In the genomic region with DNA sequence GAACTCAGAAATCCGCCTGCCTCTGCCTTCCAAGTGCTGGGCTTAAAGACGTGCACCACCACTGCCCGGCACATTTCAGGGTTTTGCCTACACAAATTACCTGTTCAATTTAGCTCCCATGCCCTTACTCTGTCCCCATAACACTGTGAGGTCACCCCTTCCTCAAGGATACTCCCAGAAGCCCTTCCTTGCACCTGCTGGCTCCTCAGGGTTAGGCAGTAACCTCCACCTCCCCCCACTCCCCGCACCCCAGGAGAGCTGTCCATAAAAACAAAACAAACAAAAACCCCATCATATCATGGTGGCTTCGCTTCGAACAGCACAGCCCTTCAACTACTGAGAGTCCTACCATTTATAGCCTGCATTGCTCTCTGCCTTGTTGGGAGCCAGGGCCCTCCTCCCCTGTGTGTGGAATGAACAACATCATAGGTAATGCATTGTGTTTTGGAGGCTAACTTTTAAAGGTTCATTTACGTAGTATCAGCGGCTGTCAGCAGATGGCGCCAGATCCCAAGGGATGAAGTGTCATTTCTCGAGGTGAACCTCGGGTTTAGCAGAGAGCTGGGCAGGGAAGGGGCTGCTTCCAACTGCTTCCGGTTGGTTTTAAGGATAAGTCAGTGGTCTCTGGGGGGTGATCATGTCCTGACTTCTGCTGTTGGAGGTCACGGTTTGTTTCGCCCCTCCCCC, we compare ENCODE assay signal across 8 mouse cellular contexts. TPM values are rescaled to one million over a fixed set of nuclear protein-coding genes. Genes with fewer than 3 reads are reported as not detected.
DNase-seq lines count a peak whose midpoint lies in the region; ATAC-seq and TF ChIP-seq lines count a peak whose summit lies in the region.

No protein-coding gene starts in this region.

- H3K27me3 ChIP-seq in CH12.LX (replicated peaks) = no peaks in the 10 kb centered on the region
- peaks cover 13% of the 10 kb centered on the region; the same call in 1 of the 2 replicates for H3K27me3 ChIP-seq in heart, embryonic 13.5 days (replicated peaks)
- no peaks in the 10 kb centered on the region for H3K27me3 ChIP-seq in kidney, postnatal 0 days (ENCODE audit: insufficient read depth, low read length)
- no peaks in the 10 kb centered on the region; the same call in 1 of the 2 replicates for H3K27me3 ChIP-seq in liver, embryonic 15.5 days
- no peaks in the 10 kb centered on the region for H3K27me3 ChIP-seq in neural tube, embryonic 12.5 days (replicated peaks)
- no peaks in the 10 kb centered on the region for H3K27me3 ChIP-seq in testis, adult 2 months (ENCODE audit: control insufficient read depth, insufficient read depth, low read length)

- in situ Hi-C loops in CH12.LX (cut with MboI; ENCODE audit: low pct_ligation_motif_present, low pct_unique_long_range_greater_than_20kb, low sequenced_read_pairs) = no loop called here

- no peak for TF ChIP-seq EP300 in CH12.LX (IDR thresholded peaks at IDR 0.05; ENCODE audit: low read length)

- no peak overlapping the region for H3K9ac ChIP-seq in CH12.LX (ENCODE audit: insufficient read depth, low read depth)
- no peak overlapping the region for H3K9ac ChIP-seq in heart, embryonic 13.5 days
- no peak overlapping the region for H3K9ac ChIP-seq in kidney, postnatal 0 days (ENCODE audit: low read depth, low read length)
- 0 out of 2 replicates have a peak overlapping the region, but pooled peaks have one; percentile 2 for H3K9ac ChIP-seq in liver, embryonic 15.5 days
- H3K9ac ChIP-seq in neural tube, embryonic 12.5 days = no peak overlapping the region

- H3K36me3 ChIP-seq in CH12.LX (replicated peaks in 1 of 2; ENCODE audit: control insufficient read depth in 1 of 2, insufficient read depth in 1 of 2, low read length in 1 of 2) = no peaks in the 10 kb centered on the region
- no peaks in the 10 kb centered on the region for H3K36me3 ChIP-seq in heart, embryonic 13.5 days
- no peaks in the 10 kb centered on the region for H3K36me3 ChIP-seq in kidney, postnatal 0 days (ENCODE audit: insufficient read depth, low read length)
- H3K36me3 ChIP-seq in liver, embryonic 15.5 days (replicated peaks) = no peaks in the 10 kb centered on the region
- H3K36me3 ChIP-seq in neural tube, embryonic 12.5 days = no peaks in the 10 kb centered on the region
- no peaks in the 10 kb centered on the region for H3K36me3 ChIP-seq in testis, adult 2 months (ENCODE audit: control insufficient read depth, insufficient read depth, low read length)

- dilution Hi-C loops in CH12.LX (cut with MboI; ENCODE audit: extremely low pct_ligation_motif_present, extremely low pct_unique_long_range_greater_than_20kb, low sequenced_read_pairs) = no loop called here

- no peak overlapping the region for H3K27ac ChIP-seq in CH12.LX (ENCODE audit: insufficient read depth, low read depth)
- H3K27ac ChIP-seq in heart, embryonic 13.5 days (replicated peaks) = no peak overlapping the region
- H3K27ac ChIP-seq in kidney, postnatal 0 days = no peak overlapping the region
- H3K27ac ChIP-seq in liver, embryonic 15.5 days (replicated peaks) = no peak overlapping the region
- no peak overlapping the region for H3K27ac ChIP-seq in neural tube, embryonic 12.5 days
- H3K27ac ChIP-seq in testis, adult 2 months (ENCODE audit: control insufficient read depth, insufficient read depth, low read depth, low read length) = no peak overlapping the region

- no peaks in the 10 kb centered on the region for H3K9me3 ChIP-seq in CH12.LX (replicated peaks; ENCODE audit: low read length)
- no peaks in the 10 kb centered on the region for H3K9me3 ChIP-seq in heart, embryonic 13.5 days
- H3K9me3 ChIP-seq in kidney, postnatal 0 days (replicated peaks; ENCODE audit: low read length) = no peaks in the 10 kb centered on the region
- no peaks in the 10 kb centered on the region for H3K9me3 ChIP-seq in liver, embryonic 15.5 days (replicated peaks)
- no peaks in the 10 kb centered on the region for H3K9me3 ChIP-seq in neural tube, embryonic 12.5 days

- TF ChIP-seq CTCF in CH12.LX (conservative IDR thresholded peaks at IDR 0.05 in 1 of 2, IDR thresholded peaks at IDR 0.05 in 1 of 2; ENCODE audit: low read depth in 2 of 2, low read length in 2 of 2) = peak; percentile 65 to 93
- peak; percentile 91 for TF ChIP-seq CTCF in brain, embryonic 14.5 days (IDR thresholded peaks at IDR 0.05; ENCODE audit: borderline replicate concordance, extremely low read depth, insufficient read depth, insufficient read length)
- TF ChIP-seq CTCF in kidney, postnatal 0 days (IDR thresholded peaks at IDR 0.05; ENCODE audit: low read depth) = peak; percentile 97
- TF ChIP-seq CTCF in testis, adult 2 months (IDR thresholded peaks at IDR 0.05; ENCODE audit: control insufficient read depth, insufficient read depth, insufficient replicate concordance, low read depth, low read length) = peak; percentile 76; the same call in 1 of the 2 replicates

- peak; percentile 65 for ATAC-seq in erythroblast, adult 5-6 weeks (replicated peaks; ENCODE audit: low FRiP score, poor library complexity, severe bottlenecking)
- ATAC-seq in heart, embryonic 13.5 days (ENCODE audit: extremely low read depth, insufficient number of reproducible peaks, low FRiP score, low TSS enrichment) = no peak
- ATAC-seq in kidney, postnatal 0 days (replicated peaks; ENCODE audit: low FRiP score, low read depth) = peak; percentile 49; the same call in 1 of the 2 replicates
- no peak for ATAC-seq in liver, embryonic 15.5 days (ENCODE audit: insufficient read depth)
- no peak; the same call in 1 of the 2 replicates for ATAC-seq in neural tube, embryonic 12.5 days (ENCODE audit: low FRiP score, low read depth)

- TF ChIP-seq POLR2A in CH12.LX (IDR thresholded peaks at IDR 0.05; ENCODE audit: low read depth, low read length) = no peak
- TF ChIP-seq POLR2A in brain, embryonic 14.5 days (IDR thresholded peaks at IDR 0.05; ENCODE audit: borderline replicate concordance, extremely low read depth, insufficient read depth, insufficient read length, poor library complexity, severe bottlenecking) = no peak
- TF ChIP-seq POLR2A in testis, adult 2 months (IDR thresholded peaks at IDR 0.05; ENCODE audit: control insufficient read depth, low read depth, low read length) = no peak

- peaks cover 0 to 6% of the 10 kb centered on the region in 2 experiments; a peak in 2 of 4 replicates for H3K4me1 ChIP-seq in CH12.LX (ENCODE audit: control insufficient read depth in 1 of 2, insufficient read depth in 2 of 2)
- no peaks in the 10 kb centered on the region for H3K4me1 ChIP-seq in heart, embryonic 13.5 days
- 0 out of 2 replicates have a peak, but pooled peaks cover 5% of the 10 kb centered on the region for H3K4me1 ChIP-seq in kidney, postnatal 0 days (replicated peaks; ENCODE audit: insufficient read depth, low read length)
- H3K4me1 ChIP-seq in liver, embryonic 15.5 days (replicated peaks) = peaks cover 8% of the 10 kb centered on the region; the same call in 1 of the 2 replicates
- H3K4me1 ChIP-seq in neural tube, embryonic 12.5 days = no peaks in the 10 kb centered on the region
- H3K4me1 ChIP-seq in testis, adult 2 months (ENCODE audit: control insufficient read depth, insufficient read depth, low read length) = no peaks in the 10 kb centered on the region

- DNase-seq in CH12.LX (ENCODE audit: extremely low read depth) = peak; percentile 77
- peak; percentile 79 for DNase-seq in brain, embryonic 14.5 days (ENCODE audit: low read depth)
- peak; percentile 87 for DNase-seq in kidney, postnatal 0 days (ENCODE audit: low spot score)

- peak overlapping the region; percentile 23; the same call in 1 of the 2 replicates for H3K4me2 ChIP-seq in CH12.LX (ENCODE audit: insufficient read depth, low read depth, poor library complexity, severe bottlenecking)
- H3K4me2 ChIP-seq in heart, embryonic 13.5 days = peak overlapping the region; percentile 56
- no peak overlapping the region for H3K4me2 ChIP-seq in kidney, postnatal 0 days (ENCODE audit: low read length)
- peak overlapping the region; percentile 28; the same call in 1 of the 2 replicates for H3K4me2 ChIP-seq in liver, embryonic 15.5 days
- H3K4me2 ChIP-seq in neural tube, embryonic 12.5 days (replicated peaks) = peak overlapping the region; percentile 42

- no peak overlapping the region for H3K4me3 ChIP-seq in CH12.LX (replicated peaks in 1 of 3; ENCODE audit: low read depth in 2 of 3, low read length in 2 of 3, poor library complexity in 1 of 3)
- peak overlapping the region; percentile 31 for H3K4me3 ChIP-seq in heart, embryonic 13.5 days
- H3K4me3 ChIP-seq in kidney, postnatal 0 days (replicated peaks; ENCODE audit: low read depth, low read length) = no peak overlapping the region
- no peak overlapping the region for H3K4me3 ChIP-seq in liver, embryonic 15.5 days (replicated peaks)
- no peak overlapping the region for H3K4me3 ChIP-seq in neural tube, embryonic 12.5 days
- H3K4me3 ChIP-seq in testis, adult 2 months (ENCODE audit: control insufficient read depth, low read depth, low read length) = peak overlapping the region; percentile 30

- peak; percentile 92 for TF ChIP-seq RAD21 in CH12.LX (IDR thresholded peaks at IDR 0.05; ENCODE audit: low read depth, low read length)

- no peaks in the 10 kb centered on the region for H3K79me2 ChIP-seq in CH12.LX (replicated peaks; ENCODE audit: control insufficient read depth, extremely low read depth, insufficient read depth, poor library complexity, severe bottlenecking)

- WGBS in heart, embryonic 13.5 days = 22% methylated on average over 14 of the region's 14 CpGs
- 27% methylated on average over 14 of the region's 14 CpGs for WGBS in kidney, postnatal 0 days
- whole genome bisulfite sequencing in liver, embryonic 15.5 days (ENCODE audit: insufficient replicate concordance) = 22% methylated on average over 14 of the region's 14 CpGs
- 27% methylated on average over 14 of the region's 14 CpGs for WGBS in neural tube, embryonic 12.5 days

RNA-seq across cellular contexts. Expression of a gene that starts 42.8 kb away (rescaled TPM):
- total RNA-seq in CH12.LX (2012; rRNA removed) (130 and 134 TPM in 2 replicates), CH12.LX (2014; rRNA removed) (110 and 116 TPM in 2 replicates)
- polyA plus RNA-seq in CH12.LX (2012; ENCODE audit: insufficient read length, low read depth) = 133 and 134 TPM in 2 replicates
- polyA plus RNA-seq in brain, embryonic 14.5 days (2012; rRNA removed) = 79.6 and 88.5 TPM in 2 replicates
- 5.0 and 46.5 TPM in 2 replicates for total RNA-seq in erythroblast, adult 5-6 weeks (2015; ENCODE audit: low replicate concordance)
- total RNA-seq in erythroblast, adult 5-6 weeks (2017; ENCODE audit: low replicate concordance) = 22.2 and 23.8 TPM in 2 replicates
- polyA plus RNA-seq in heart, embryonic 13.5 days (2015; fragmentation: Nextera tagmentation; extraction: Ambion mirVana) = 79.2 and 84.9 TPM in 2 replicates
- polyA plus RNA-seq in kidney, postnatal 0 days (2015; fragmentation: Nextera tagmentation; extraction: Ambion mirVana) = 112 TPM in 2 replicates
- polyA plus RNA-seq in liver, embryonic 15.5 days (2015; fragmentation: Nextera tagmentation; extraction: Ambion mirVana) = 44.6 and 47.4 TPM in 2 replicates
- 92.8 and 98.4 TPM in 2 replicates for polyA plus RNA-seq in neural tube, embryonic 12.5 days (2016; fragmentation: Nextera tagmentation; extraction: Ambion mirVana)
- polyA plus RNA-seq in testis, adult 2 months (2012; rRNA removed) = 9.5 and 12.1 TPM in 2 replicates

RNA-seq across cellular contexts. Expression of a gene that starts 58.0 kb away (rescaled TPM):
- total RNA-seq in CH12.LX (2012; rRNA removed) = 15.2 and 17.8 TPM in 2 replicates
- 26.7 TPM in 2 replicates for total RNA-seq in CH12.LX (2014; rRNA removed)
- polyA plus RNA-seq in CH12.LX (2012; ENCODE audit: insufficient read length, low read depth) = 24.3 and 25.6 TPM in 2 replicates
- polyA plus RNA-seq in brain, embryonic 14.5 days (2012; rRNA removed) = 15.5 and 16.6 TPM in 2 replicates
- 0.42 and 0.58 TPM in 2 replicates for total RNA-seq in erythroblast, adult 5-6 weeks (2015; ENCODE audit: low replicate concordance)
- total RNA-seq in erythroblast, adult 5-6 weeks (2017; ENCODE audit: low replicate concordance) = 3.8 and 7.5 TPM in 2 replicates
- polyA plus RNA-seq in heart, embryonic 13.5 days (2015; fragmentation: Nextera tagmentation; extraction: Ambion mirVana) = 20.5 and 22.7 TPM in 2 replicates
- 30.6 and 32.3 TPM in 2 replicates for polyA plus RNA-seq in kidney, postnatal 0 days (2015; fragmentation: Nextera tagmentation; extraction: Ambion mirVana)
- polyA plus RNA-seq in liver, embryonic 15.5 days (2015; fragmentation: Nextera tagmentation; extraction: Ambion mirVana) = 9.4 and 11.6 TPM in 2 replicates
- 26.8 and 28.9 TPM in 2 replicates for polyA plus RNA-seq in neural tube, embryonic 12.5 days (2016; fragmentation: Nextera tagmentation; extraction: Ambion mirVana)
- polyA plus RNA-seq in testis, adult 2 months (2012; rRNA removed) = 10.3 and 11.2 TPM in 2 replicates

Comparison
In these comparisons a context has a peak if more than half of its experiments do, and no peak if none do; other contexts are left out.
1. H3K4me3 ChIP-seq: peak in heart, embryonic 13.5 days (single experiment) and testis, adult 2 months (single experiment); none in CH12.LX (0 of 3), kidney, postnatal 0 days (single experiment), liver, embryonic 15.5 days (single experiment) and neural tube, embryonic 12.5 days (single experiment).
2. ATAC-seq: peak in erythroblast, adult 5-6 weeks (single experiment) and kidney, postnatal 0 days (single experiment); none in heart, embryonic 13.5 days (single experiment), liver, embryonic 15.5 days (single experiment) and neural tube, embryonic 12.5 days (single experiment).
3. Peak in every context shown above with its lines, with median percentiles within 50 percentile points of each other: DNase-seq and CTCF ChIP-seq.